Mouse (Mus musculus) embryo, embryonic 11 days (tissue): ENCODE data around the gene Mllt10.

Experiments
- DNase-seq: peaks from one replicate; pipeline ENCODE4 v3.0.0-alpha.2; 2015

The Mllt10 gene

GRCm38 (mm10) chr2:18034371-18035250 is 20.4 kb upstream of the Mllt10 start:
- DNase-seq: peak; percentile 19

DNA sequence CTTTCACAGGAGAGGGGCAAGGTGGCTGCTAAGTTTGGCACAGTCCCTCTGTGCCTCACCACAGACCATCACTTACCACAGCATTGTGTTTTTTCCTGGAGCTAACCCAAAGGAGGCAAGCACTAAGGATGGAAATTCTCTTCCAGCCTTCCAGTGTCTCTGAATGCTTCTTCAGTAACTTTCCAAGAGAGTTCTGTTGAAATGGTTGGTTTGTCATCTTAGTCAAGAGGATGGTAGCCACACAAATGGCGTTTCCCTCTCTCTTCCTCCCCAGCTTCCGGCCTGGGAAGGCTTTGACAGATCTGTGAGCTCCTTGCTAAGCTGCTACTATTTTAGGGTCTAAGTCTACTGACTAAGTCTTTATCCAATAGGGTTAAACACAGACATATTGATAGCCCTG is 17.5 kb upstream of the Mllt10 start, which contains the start of gene A930004D18Rik:
TSS of gene A930004D18Rik (minus strand) at position 247 of the 400 bp plus-strand sequence.
- DNase-seq: no peak

DNA sequence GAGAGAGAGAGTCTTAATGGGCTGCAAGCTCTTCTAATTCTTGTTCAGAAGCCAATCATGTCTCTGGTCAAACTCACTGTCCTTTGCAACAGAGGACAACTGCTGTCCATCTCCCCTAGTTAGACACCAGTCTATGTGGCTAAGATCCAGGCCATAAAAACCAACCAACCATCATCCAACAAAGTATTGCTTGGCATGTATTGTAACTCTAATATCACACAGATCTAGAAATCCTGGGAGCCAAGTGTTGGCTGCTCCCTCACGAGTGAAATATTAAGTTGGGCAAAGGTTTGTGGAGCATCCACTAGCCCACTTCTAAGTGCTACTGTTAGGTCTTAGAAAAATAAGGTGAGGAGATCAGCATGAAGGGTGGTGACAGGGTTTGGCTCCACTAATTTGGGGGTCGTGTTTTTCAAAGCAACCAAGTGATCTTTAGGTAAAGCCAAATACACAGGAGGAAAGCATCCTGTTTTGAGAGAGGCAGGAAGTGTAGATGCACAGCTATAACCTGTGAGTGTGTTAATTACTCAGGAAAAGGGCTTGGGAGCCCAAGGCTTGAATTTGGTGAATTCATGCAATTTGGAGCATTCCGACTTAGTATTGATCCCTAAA is 16.8 kb upstream of the Mllt10 start:
- DNase-seq: peak; percentile 20

DNA sequence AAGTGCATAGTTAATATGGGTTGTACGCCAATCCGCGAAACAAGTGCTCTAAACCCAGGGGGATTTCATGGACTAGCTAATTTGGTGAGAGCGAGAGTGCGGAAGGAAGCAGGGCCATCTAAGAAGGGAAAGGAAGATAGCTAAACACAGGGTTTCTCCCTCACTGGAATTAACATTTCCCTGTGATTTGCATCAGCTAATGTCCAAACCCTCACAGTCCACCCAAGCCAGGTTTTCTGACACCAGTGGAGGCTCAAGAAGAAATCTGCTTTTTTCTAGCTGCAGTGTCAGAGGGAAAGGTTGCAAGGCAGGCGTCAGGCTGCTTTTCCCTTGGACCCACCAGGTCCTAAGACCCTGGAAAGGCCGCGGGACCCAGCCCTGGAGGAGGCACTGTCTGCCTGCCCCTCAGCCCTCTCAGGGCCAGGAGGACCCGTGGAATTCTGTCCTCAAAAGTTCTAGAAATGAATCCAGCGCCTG is 16.1 kb upstream of the Mllt10 start:
- DNase-seq: peak; percentile 66

GRCm38 (mm10) chr2:18039566-18040290 is 15.3 kb upstream of the Mllt10 start:
- peak; percentile 86 for DNase-seq

GRCm38 (mm10) chr2:18040347-18041160 is 14.5 kb upstream of the Mllt10 start:
- peak; percentile 70 for DNase-seq

DNA sequence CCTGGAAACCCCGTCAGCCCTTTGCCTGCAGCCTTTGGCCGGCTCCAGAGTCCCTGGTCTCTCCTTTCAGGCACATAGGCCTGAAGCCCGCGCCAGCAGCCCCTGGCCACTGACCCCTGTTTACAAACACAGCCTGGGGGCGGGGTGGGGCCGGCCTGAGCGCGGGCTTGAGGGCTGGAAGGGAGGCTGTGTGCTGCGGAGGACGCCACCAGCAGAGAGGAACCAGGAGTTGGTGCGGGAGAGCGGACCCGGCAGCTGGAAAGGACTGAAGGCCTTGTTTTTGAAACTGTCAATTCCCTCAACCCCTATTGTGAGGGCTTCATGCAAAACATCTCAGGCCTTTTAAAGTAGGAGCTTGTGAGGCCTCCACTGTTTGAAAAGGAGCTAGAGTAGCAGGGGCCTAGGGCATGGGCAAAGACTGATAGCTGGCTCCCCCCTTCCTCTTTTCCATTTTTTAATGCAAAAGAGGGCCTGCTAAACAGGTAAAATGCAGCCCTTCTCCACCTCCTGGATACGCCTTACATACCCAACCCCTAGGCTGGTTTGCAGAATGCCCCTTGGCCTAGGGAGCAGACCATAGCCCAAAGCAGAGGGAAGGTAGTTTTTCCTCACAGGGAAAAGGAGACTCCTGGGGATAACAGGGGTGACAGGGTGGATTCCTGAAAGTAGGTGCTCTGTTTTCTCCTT is 13.7 kb upstream of the Mllt10 start:
- DNase-seq: peak; percentile 85

DNA sequence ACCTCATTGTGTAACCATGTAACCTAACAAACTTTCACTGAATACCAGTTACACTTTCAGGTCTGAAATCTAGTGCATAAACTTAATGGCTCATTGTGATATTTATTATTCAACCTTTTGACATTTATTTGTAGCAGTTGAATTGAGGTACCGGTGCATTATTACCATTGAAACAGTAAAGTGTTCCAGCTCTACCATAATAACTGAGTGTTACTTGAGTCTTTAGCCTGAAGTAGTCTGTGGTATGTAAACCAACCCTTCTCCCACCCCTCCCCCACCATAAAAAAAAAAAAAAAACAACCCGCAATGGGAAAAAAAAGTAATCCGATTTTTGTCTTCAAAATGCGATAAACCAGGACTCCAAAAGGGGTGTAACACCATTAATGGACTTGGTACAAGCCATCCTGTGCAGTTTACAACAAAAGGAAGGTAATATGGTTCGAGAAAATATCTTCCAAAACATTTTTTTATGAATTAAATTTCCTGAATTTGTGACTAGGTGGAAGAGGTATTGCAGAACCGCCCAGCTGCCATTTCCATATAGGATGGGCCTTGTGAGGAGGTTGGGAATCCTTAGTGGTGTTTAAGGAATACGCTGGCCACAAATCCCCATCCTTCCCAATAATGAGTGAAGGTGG is 9.8 kb upstream of the Mllt10 start:
- DNase-seq: peak; percentile 42

DNA sequence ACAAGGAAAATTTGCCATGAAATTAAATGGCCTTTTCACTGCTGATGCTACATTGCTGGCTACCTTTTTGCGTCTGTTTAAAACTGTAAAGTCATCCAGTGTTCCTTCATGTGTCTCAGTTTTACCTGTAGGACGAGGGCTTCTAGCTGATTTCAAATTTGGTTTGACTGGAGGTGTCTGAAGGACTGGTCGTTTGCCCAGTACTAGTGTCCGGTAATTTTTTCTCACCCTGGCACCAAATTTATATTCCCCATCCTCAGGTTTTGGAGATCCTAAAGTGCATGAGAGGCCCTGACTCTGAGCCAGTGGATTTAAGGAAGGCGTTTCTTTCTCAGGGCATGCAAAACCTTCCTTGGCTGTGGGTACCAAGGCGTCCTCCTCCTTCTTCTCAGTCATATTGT is 9.3 kb upstream of the Mllt10 start:
- DNase-seq: peak; percentile 32

- DNase-seq: peak; percentile 28
Observed at GRCm38 (mm10) chr2:18046186-18046585, 8.9 kb upstream of the Mllt10 start.

DNA sequence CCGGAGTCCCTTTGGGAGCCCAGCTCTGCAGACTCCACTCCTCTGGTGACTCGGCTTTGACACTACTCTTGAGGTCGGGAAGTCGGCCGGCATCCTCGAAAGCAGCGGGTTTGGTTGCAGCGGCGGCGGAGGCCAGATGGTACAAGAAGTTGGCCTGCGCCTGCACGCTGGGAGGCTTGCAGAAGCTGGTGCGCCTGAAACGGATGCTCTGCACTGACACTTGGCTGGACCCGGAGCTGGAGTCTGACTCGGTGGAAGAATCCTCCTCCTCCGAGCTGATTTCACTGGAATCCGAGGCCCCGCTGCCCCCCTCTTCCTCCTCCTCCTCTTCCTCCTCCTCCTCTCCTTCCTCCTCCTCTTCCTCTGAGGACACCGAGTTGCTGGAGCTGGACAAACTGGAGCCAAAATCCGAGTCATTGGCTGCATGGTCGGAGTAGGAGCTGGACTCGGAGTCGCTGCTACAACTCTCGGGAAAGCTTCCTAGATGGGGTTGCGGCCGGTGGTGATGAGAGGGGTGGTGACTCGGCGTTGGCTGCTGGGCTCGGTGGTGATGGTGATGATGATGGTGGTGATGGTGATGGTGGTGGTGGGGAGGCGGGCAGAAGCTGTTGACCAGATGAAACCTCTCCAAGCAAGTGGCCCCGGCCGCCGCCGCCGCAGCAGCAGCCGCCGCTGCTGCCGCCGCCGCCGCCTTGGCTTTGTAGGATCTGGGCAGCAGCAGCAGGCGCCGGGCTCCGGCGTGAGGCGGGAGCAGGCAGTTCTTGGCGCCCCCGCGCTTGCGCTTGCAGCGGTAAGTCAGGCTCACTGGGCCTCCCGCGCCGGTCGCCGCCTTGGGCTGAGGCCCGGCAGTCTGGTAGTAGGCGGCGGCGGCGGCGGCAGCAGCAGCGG is 8.0 kb upstream of the Mllt10 start:
- DNase-seq: peak; percentile 67

GRCm38 (mm10) chr2:18047646-18048452 is 7.2 kb upstream of the Mllt10 start:
- DNase-seq: peak; percentile 88

DNA sequence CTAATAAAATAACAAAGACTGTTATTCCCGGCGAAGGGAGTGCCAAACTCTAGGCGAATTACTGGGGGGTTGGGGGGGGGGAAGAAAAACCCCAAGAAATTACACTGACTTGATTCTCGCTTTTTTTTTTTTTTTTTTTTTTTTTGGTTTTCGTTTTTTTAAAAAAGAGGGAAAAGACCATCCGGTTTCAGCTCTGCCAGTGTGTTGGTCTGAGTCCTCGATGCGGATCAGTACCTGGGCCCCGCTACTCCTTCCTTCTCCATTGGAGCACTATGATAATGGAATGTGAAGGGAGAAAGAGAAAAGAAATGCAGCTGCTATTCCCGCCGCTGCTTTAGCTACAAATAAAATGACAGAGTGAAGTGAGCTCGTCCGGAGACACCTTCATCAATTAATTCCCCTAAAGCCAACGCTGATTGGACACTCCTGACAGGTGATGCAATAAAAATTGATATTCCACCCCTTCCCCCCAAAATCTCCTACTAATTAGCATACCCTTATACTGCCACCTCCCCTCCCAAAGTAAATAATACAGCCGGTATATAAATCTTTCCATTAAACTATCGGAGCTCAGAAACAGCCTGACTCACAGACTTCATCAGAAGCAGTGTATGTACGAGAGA is 6.5 kb upstream of the Mllt10 start, which contains the start of gene Skida1:
TSS of gene Skida1 (minus strand) at position 599 of the 623 bp plus-strand sequence.
- DNase-seq: peak; percentile 87

DNA sequence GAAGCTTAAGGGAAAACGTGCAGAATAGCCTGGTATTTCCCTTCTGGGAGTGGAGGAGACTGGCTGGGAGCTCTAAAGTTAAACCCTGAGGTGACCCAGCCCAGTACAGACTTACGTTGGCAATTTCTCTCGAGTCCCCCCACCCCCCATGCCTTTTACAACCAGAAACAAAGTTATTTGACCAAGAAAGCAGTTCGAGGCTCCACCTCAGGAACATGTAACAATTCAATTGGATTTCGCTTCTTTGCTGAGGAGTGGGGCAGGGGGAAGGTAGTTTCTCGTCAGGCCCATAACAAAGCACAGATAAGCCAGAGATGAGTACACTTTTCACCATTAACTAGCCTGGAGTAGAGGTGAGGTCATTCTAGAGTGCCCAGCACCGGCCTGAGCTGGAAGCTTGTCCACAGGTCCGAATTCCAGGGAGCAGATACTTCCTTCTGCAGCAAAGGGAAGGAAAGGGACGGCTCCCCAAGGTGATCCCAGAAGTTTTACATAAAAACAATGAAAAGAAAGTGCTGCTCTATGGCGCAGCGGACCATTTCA is 5.7 kb upstream of the Mllt10 start:
- DNase-seq: peak; percentile 77

GRCm38 (mm10) chr2:18050018-18050417 is 5.0 kb upstream of the Mllt10 start:
- DNase-seq: no peak

DNA sequence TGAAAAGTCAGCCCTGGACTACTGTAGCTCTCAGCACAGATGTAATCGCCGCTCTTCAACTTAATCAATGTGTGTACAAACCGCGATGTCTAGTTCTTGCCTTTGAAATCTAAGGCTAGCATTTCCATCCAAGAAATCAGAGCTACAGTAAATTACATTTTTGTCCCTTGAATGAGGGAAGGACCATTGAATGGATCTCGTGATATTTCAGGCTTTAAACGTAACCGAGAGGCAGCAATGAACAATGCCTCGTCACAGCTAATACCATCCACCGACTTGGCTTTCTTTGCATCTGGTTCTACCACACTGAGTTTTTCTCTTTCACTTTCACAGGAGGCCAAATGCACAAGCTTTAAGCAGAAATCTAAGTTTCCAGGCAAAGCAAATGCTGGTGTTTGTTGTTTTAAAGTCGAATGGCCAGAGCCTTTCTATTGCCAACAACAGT is 4.5 kb upstream of the Mllt10 start:
- DNase-seq: peak; percentile 73

DNA sequence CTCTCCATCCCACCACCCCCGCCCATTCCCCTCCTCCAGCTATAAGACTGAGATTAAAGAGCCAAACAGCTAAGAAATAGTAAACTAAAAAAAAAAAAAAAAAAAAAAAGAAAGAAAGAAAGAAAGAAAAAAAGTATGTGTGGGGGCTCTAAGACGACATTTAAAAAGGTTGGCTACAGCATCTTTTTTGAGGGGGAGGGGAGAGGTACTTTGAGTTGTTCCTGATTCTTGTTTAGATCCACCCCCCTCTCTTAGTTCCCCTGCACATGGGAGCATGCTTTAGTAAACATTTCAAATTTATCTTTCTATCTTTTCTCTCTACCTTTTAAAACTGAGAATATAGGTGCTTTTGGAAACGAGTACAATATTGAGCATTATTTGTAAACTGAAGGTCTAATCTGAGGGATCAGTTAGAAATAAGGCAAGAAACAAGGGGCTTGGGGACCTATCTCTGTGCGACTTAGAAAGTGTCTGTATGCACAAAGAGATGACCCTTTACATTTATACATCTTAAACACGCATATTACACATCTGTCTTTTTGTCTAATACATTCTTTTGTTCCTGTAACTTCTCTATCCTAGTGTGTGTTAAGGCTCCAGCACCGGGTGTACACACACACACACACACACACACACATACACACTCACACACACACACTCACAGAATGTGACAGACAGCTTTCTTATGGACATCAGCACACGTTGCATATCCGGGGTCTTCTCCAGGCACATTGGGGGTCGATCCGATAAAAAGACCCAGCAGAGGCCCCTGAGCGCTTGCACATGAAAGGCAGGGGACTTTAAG is 3.8 kb upstream of the Mllt10 start:
- DNase-seq: peak; percentile 72

GRCm38 (mm10) chr2:18051831-18052170 is 3.2 kb upstream of the Mllt10 start:
- DNase-seq: peak; percentile 16
